Mouse (Mus musculus) limb, embryonic 14.5 days (tissue): Measurements from ENCODE around the gene Usp29. TPM values are rescaled to one million over a fixed set of nuclear protein-coding genes. Genes with fewer than 3 reads are reported as not detected.

Experiments
- ATAC-seq: fragments of 200-750 bp; cut with Nextera tagmentation; 2 replicates; pipeline ENCODE4 v1.8.0; 2017; ENCODE audit warnings: low read depth, moderate number of reproducible peaks, moderate TSS enrichment; ENCODE audit not compliant: low FRiP score
- DNase-seq: peaks from one replicate; pipeline ENCODE4 v3.0.0-alpha.2; 2015; ENCODE audit warnings: low spot score
- H3K27ac ChIP-seq: fragments of 300-500 bp; sonication (generic); replicated peaks from 2 replicates; pipeline ENCODE4 v1.5.1; 2014; ENCODE audit warnings: low read depth, mild to moderate bottlenecking, low read length, moderate library complexity, mixed read lengths
- H3K27me3 ChIP-seq: fragments of 300-500 bp; sonication (generic); 2 replicates; pipeline ENCODE4 v1.6.1; 2014; ENCODE audit warnings: low read length, mixed read lengths; ENCODE audit not compliant: control insufficient read depth, insufficient read depth
- H3K36me3 ChIP-seq: fragments of 300-500 bp; sonication (generic); 2 replicates; pipeline ENCODE4 v1.6.1; 2014; ENCODE audit warnings: mild to moderate bottlenecking, low read length, moderate library complexity, mixed read lengths; ENCODE audit not compliant: control insufficient read depth, insufficient read depth
- H3K4me1 ChIP-seq: fragments of 300-500 bp; sonication (generic); 2 replicates; pipeline ENCODE4 v1.6.1; 2014; ENCODE audit warnings: antibody characterized with exemption, low read length, mixed read lengths; ENCODE audit not compliant: control insufficient read depth, insufficient read depth
- H3K4me2 ChIP-seq: fragments of 300-500 bp; sonication (generic); replicated peaks from 2 replicates; pipeline ENCODE4 v1.6.1; 2014; ENCODE audit warnings: low read depth, mild to moderate bottlenecking, low read length, moderate library complexity; ENCODE audit not compliant: severe bottlenecking
- H3K4me3 ChIP-seq: fragments of 300-500 bp; sonication (generic); replicated peaks from 2 replicates; pipeline ENCODE4 v1.5.1; 2014; ENCODE audit warnings: low read length
- H3K9ac ChIP-seq: fragments of 300-500 bp; sonication (generic); 2 replicates; pipeline ENCODE4 v1.6.1; 2014; ENCODE audit warnings: mild to moderate bottlenecking, low read depth, low read length, moderate library complexity; ENCODE audit not compliant: severe bottlenecking
- H3K9me3 ChIP-seq: fragments of 300-500 bp; sonication (generic); 2 replicates; pipeline ENCODE4 v1.6.1; 2016; ENCODE audit warnings: low read length; ENCODE audit not compliant: control insufficient read depth
- POLR2A ChIP-seq: fragments of 200-500 bp; IDR thresholded peaks from 2 replicates; pipeline ENCODE4 v1.8.0; 2012; ENCODE audit warnings: inconsistent platforms, mild to moderate bottlenecking, moderate library complexity, borderline replicate concordance; ENCODE audit not compliant: insufficient read depth, insufficient read length; ENCODE audit errors: extremely low read depth
- WGBS: fragments of 180-500 bp; shearing (Covaris S2); extraction: QIAGEN DNeasy Blood & Tissue Kit; methylation state at CpG from one replicate; pipeline ENCODE4 v1.1.7; 2014; 5-methylcytosine and 5-hydroxymethylcytosine counted together
- polyA plus RNA-seq, 2 experiments: library from polyadenylated mRNA; depleted of rRNA in 1 of 2; stranded (reverse) in 1 of 2; unstranded in 1 of 2; fragments of >200 nt; fragmentation: Nextera tagmentation in 1 of 2; extraction: Ambion mirVana in 1 of 2; gene quantifications; 2 replicates each; pipeline versions ENCODE4 v1.2.1 to v1.2.3; 2012 to 2014

Gene Usp29
- polyA plus RNA-seq, 2 experiments = 10.7 to 20.7 TPM

GRCm38 (mm10) chr7:6744281-6744904 is 14.0 kb downstream of the Usp29 start:
- Histone ChIP-seq H3K4me3 (no peak overlapping the region), H3K9me3 (no peaks in the 10 kb centered on the region), H3K27ac (no peak overlapping the region), H3K4me2 (no peak overlapping the region), H3K4me1 (peaks cover 23% of the 10 kb centered on the region), H3K36me3 (no peaks in the 10 kb centered on the region), H3K9ac (no peak overlapping the region), H3K27me3 (no peaks in the 10 kb centered on the region)
- 35% methylated on average over 10 of the region's 10 CpGs for WGBS
- no peak for TF ChIP-seq POLR2A
- peak; percentile 62; the same call in 1 of the 2 replicates for ATAC-seq
- no peak for DNase-seq

- H3K27ac ChIP-seq = 0 out of 2 replicates have a peak overlapping the region, but pooled peaks have one; percentile 6
- no peaks in the 10 kb centered on the region for H3K9me3 ChIP-seq
- ATAC-seq = no peak
- peak; percentile 58 for DNase-seq
- WGBS = 39% methylated on average over 7 of the region's 7 CpGs
- no peak for TF ChIP-seq POLR2A
- H3K4me2 ChIP-seq = no peak overlapping the region
- no peak overlapping the region for H3K9ac ChIP-seq
- no peaks in the 10 kb centered on the region for H3K27me3 ChIP-seq
- no peaks in the 10 kb centered on the region for H3K36me3 ChIP-seq
- H3K4me3 ChIP-seq = no peak overlapping the region
- peaks cover 41% of the 10 kb centered on the region for H3K4me1 ChIP-seq
These were observed 18.8 kb downstream of the Usp29 start for GRCm38 (mm10) chr7:6749196-6749595.

DNA sequence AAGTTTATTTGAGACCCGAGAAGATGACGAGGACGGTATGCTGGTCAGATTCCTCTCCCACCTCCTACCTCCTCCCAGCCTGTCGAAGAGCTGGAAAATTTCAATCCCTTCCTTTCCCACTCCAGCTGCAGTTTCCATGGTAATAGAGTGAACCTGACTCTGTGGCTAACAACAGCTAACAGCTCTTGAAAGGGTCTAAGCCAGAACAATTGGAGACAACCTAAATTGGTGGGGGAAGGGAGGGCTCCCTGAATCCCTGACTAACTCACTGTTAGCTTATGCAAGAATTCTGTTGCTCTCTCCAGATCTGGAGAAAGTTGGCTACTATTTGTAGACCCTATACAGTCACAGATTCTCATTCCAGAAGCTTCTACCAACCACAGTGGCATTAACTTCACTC is 23.1 kb downstream of the Usp29 start:
- Histone ChIP-seq H3K27ac (peak overlapping the region; percentile 59; the same call in 1 of the 2 replicates), H3K9ac (no peak overlapping the region), H3K9me3 (no peaks in the 10 kb centered on the region), H3K4me3 (no peak overlapping the region), H3K4me2 (no peak overlapping the region), H3K36me3 (no peaks in the 10 kb centered on the region), H3K4me1 (peaks cover 26% of the 10 kb centered on the region), H3K27me3 (no peaks in the 10 kb centered on the region)
- WGBS = 36% methylated on average over 4 of the region's 4 CpGs
- peak; percentile 71 for DNase-seq
- peak; percentile 85 for ATAC-seq
- TF ChIP-seq POLR2A = no peak

DNA sequence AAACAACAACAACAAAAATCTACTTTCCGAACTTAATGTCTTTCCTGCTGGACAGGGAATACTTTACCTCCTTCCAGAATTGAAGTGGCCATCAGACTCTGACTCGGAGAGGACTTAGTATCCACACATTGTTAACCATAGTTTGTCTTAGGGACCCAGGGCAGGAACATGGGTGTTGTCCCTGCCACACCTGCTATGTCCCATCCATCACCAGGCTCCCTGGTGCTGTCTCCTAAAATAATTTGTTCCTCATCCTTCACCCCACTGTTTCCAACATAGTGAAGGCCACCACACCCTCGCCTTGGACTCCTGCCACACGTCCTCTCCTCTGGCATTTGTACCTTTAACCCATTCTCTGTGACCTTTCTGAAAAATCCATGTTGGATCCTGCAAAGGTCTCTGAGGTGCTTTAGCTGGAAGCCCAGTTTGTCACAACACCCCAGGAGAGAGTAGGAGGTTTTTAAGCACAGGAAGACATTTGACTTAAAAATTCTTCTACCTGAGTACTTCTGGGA is 26.5 kb downstream of the Usp29 start:
- H3K9me3 ChIP-seq = no peaks in the 10 kb centered on the region
- ATAC-seq (no peak), DNase-seq (no peak)
- H3K4me3 ChIP-seq = no peak overlapping the region
- H3K36me3 ChIP-seq = no peaks in the 10 kb centered on the region
- H3K27me3 ChIP-seq = no peaks in the 10 kb centered on the region
- H3K4me2 ChIP-seq = no peak overlapping the region
- no peak overlapping the region for H3K27ac ChIP-seq
- TF ChIP-seq POLR2A = no peak
- peaks cover 14% of the 10 kb centered on the region for H3K4me1 ChIP-seq
- H3K9ac ChIP-seq = no peak overlapping the region
- 80% methylated on average over 4 of the region's 4 CpGs for WGBS

GRCm38 (mm10) chr7:6759698-6760097 is 29.3 kb downstream of the Usp29 start:
- TF ChIP-seq POLR2A = no peak
- no peak overlapping the region for H3K27ac ChIP-seq

More at GRCm38 (mm10) chr7:6759698-6760097, 29.3 kb downstream of the Usp29 start:
- Histone ChIP-seq H3K9ac (no peak overlapping the region), H3K4me3 (no peak overlapping the region), H3K36me3 (no peaks in the 10 kb centered on the region), H3K4me2 (no peak overlapping the region), H3K9me3 (no peaks in the 10 kb centered on the region), H3K27me3 (no peaks in the 10 kb centered on the region), H3K4me1 (peaks cover 3% of the 10 kb centered on the region; the same call in 1 of the 2 replicates)
- ATAC-seq = no peak
- DNase-seq = no peak
- WGBS = 59% methylated on average over 12 of the region's 12 CpGs
